Mouse (Mus musculus): ENCODE results near the gene Stum. TPM values are rescaled to one million over a fixed set of nuclear protein-coding genes. Genes with fewer than 3 reads are reported as not detected.
A peak's percentile ranks its signal among the peaks of the same experiment; 100 is the strongest.

Stum gene
- polyA plus RNA-seq, 1 experiment from 2014 or later = 1.8 TPM

- Histone ChIP-seq H3K9ac (no peak overlapping the region), H3K4me3 (no peak overlapping the region), H3K9me3 (no peaks in the 10 kb centered on the region), H3K27me3 (peaks cover 47% of the 10 kb centered on the region), H3K4me2 (replicated peaks) (no peak overlapping the region), H3K4me1 (peaks cover 23% of the 10 kb centered on the region), H3K27ac (no peak overlapping the region), H3K36me3 (no peaks in the 10 kb centered on the region)
- WGBS = 86% methylated on average over 5 of the region's 5 CpGs
- no peak for ATAC-seq (ENCODE audit: insufficient number of reproducible peaks, insufficient read depth, low FRiP score, low TSS enrichment)
Observed at GRCm38 (mm10) chr1:180485346-180485745, 2.0 kb upstream of the Stum start.

DNA sequence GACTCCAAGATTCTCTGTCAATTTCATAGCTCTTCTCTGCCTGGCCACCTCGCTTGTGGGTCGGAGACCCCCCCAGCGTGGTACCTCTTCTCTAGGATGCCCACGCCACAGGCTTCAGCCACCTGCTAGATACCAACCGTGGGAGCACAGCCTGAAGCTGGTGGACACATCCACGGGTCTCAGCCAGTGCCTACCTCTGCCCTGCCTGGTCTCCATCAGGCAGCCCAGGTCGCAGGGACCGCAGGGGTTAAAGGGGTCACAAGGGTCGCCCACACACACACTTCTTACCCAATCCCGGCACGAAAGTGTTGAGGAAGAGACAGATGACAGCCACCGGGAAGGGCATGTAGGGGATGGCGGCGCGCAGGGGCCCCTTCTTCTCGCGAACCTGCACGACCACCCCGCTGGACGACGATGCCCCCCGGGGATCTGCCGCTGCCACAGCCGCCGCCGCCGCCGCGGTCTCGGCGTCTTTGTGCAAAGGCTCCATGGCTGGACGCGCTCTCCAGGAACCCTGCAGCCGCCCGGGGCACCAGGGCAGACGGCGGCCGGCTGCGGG, 385 bp downstream of the Stum start:
- H3K4me3 ChIP-seq = peak overlapping the region; percentile 46
- H3K27ac ChIP-seq = no peak overlapping the region
- no peaks in the 10 kb centered on the region for H3K36me3 ChIP-seq
- H3K9me3 ChIP-seq = no peaks in the 10 kb centered on the region
- peak overlapping the region; percentile 31; the same call in 1 of the 2 replicates for H3K9ac ChIP-seq
- peak overlapping the region; percentile 91 for H3K4me2 ChIP-seq (replicated peaks)
- no peak for ATAC-seq (ENCODE audit: insufficient number of reproducible peaks, insufficient read depth, low FRiP score, low TSS enrichment)
- H3K4me1 ChIP-seq = peaks cover 23% of the 10 kb centered on the region
- peaks cover 50% of the 10 kb centered on the region for H3K27me3 ChIP-seq
- WGBS = 4% methylated on average over 39 of the region's 39 CpGs

GRCm38 (mm10) chr1:180481956-180482355, 1.3 kb downstream of the Stum start:
- WGBS = 8% methylated on average over 10 of the region's 10 CpGs
- no peak for ATAC-seq (ENCODE audit: insufficient number of reproducible peaks, insufficient read depth, low FRiP score, low TSS enrichment)
- peak overlapping the region; percentile 91; the same call in 1 of the 2 replicates for H3K4me2 ChIP-seq (replicated peaks)

DNA sequence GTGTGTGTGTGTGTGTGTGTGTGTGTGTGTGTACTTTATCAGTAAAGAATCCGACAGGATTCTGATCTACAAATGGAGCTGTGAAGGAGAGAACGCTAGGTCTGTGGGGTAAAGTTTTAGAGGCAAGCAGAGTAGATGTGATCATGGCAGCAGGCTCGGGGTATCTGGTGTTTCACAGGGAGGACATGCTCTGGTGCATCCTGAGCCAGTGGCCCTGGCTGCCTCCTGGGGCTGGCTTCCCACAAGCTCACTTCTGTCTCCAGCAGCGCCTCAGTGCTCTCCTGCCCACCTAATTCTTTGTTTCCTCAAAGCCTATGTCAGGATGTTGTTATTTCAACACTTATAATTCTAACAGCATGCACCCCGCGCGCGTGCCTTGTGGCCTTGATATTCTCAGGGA, 2.0 kb downstream of the Stum start:
- 38% methylated on average over 8 of the region's 8 CpGs for WGBS
- no peak overlapping the region for H3K4me3 ChIP-seq
- no peaks in the 10 kb centered on the region for H3K9me3 ChIP-seq
- peaks cover 46% of the 10 kb centered on the region for H3K27me3 ChIP-seq
- H3K4me2 ChIP-seq (replicated peaks) = no peak overlapping the region
- peaks cover 23% of the 10 kb centered on the region for H3K4me1 ChIP-seq
- no peak overlapping the region for H3K27ac ChIP-seq
- ATAC-seq (ENCODE audit: insufficient number of reproducible peaks, insufficient read depth, low FRiP score, low TSS enrichment) = no peak
- H3K9ac ChIP-seq = no peak overlapping the region
- no peaks in the 10 kb centered on the region for H3K36me3 ChIP-seq

More at GRCm38 (mm10) chr1:180481956-180482355, 1.3 kb downstream of the Stum start:
- H3K9ac ChIP-seq = no peak overlapping the region
- no peak overlapping the region for H3K4me3 ChIP-seq
- H3K4me1 ChIP-seq = peaks cover 23% of the 10 kb centered on the region
- H3K36me3 ChIP-seq = no peaks in the 10 kb centered on the region
- H3K9me3 ChIP-seq = no peaks in the 10 kb centered on the region
- no peak overlapping the region for H3K27ac ChIP-seq
- H3K27me3 ChIP-seq = peaks cover 47% of the 10 kb centered on the region

GRCm38 (mm10) chr1:180480325-180480724, 3.0 kb downstream of the Stum start:
- H3K4me1 ChIP-seq = peaks cover 23% of the 10 kb centered on the region
- no peak overlapping the region for H3K4me2 ChIP-seq (replicated peaks)
- 38% methylated on average over 6 of the region's 6 CpGs for WGBS
- no peak for ATAC-seq (ENCODE audit: insufficient number of reproducible peaks, insufficient read depth, low FRiP score, low TSS enrichment)
- no peaks in the 10 kb centered on the region for H3K9me3 ChIP-seq
- peaks cover 50% of the 10 kb centered on the region for H3K27me3 ChIP-seq
- no peak overlapping the region for H3K9ac ChIP-seq
- H3K4me3 ChIP-seq = no peak overlapping the region
- H3K36me3 ChIP-seq = no peaks in the 10 kb centered on the region
- no peak overlapping the region for H3K27ac ChIP-seq

DNA sequence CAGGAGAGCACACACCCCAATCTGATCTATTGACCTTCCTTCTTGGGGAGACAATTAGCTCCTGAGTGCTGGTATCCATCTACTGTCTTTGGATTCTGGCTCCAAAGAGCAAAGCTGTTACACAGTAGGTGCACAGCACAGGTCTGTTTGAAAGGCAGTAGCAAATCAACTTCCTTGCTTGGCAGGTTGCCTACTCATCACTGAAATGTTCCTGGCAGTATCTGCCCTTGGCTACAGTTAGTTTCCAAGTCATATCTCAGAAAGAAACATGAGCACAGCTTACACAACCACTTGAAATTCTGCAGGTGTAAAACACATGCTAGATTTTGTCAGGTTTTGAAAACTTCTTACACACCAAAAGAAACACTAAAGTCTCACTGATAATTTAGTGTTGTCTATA, 9.7 kb downstream of the Stum start:
- ATAC-seq (ENCODE audit: insufficient number of reproducible peaks, insufficient read depth, low FRiP score, low TSS enrichment) = no peak
- no peak overlapping the region for H3K9ac ChIP-seq

GRCm38 (mm10) chr1:180468004-180468403, 15.3 kb downstream of the Stum start:
- Histone ChIP-seq H3K4me2 (replicated peaks) (no peak overlapping the region), H3K36me3 (no peaks in the 10 kb centered on the region), H3K9ac (no peak overlapping the region), H3K27ac (no peak overlapping the region), H3K4me3 (no peak overlapping the region), H3K27me3 (no peaks in the 10 kb centered on the region), H3K9me3 (no peaks in the 10 kb centered on the region), H3K4me1 (no peaks in the 10 kb centered on the region)
- ATAC-seq (ENCODE audit: insufficient number of reproducible peaks, insufficient read depth, low FRiP score, low TSS enrichment) = no peak
- 90% methylated on average over 4 of the region's 4 CpGs for WGBS

More for the DNA sequence above, 9.7 kb downstream of the Stum start:
- H3K4me1 ChIP-seq = no peaks in the 10 kb centered on the region
- no peaks in the 10 kb centered on the region for H3K36me3 ChIP-seq
- 0 out of 2 replicates have a peak, but pooled peaks cover 7% of the 10 kb centered on the region for H3K27me3 ChIP-seq
- H3K4me3 ChIP-seq = no peak overlapping the region
- no peak overlapping the region for H3K4me2 ChIP-seq (replicated peaks)
- no peaks in the 10 kb centered on the region for H3K9me3 ChIP-seq
- no peak overlapping the region for H3K27ac ChIP-seq

DNA sequence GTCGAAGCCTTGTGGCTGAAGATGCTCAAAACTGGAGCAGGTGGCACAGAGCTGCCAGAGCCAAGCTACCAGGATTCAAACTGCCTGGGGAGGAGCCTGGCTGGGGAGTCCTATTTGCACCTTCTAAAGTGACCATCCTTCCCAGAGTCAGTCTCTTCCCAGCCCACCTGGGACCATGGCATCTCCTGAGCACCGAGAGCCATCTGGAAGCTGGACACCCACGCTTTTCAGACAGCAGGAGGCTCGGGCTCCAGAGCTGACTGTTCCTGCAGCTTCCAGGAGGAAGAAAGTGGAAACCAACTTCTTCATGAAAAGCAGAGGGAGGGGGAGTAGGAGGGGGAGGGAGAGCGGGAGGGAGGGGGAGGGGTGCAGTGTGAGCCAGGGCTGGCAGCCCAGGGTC, 17.7 kb downstream of the Stum start:
- no peaks in the 10 kb centered on the region for H3K9me3 ChIP-seq
- no peak overlapping the region for H3K4me3 ChIP-seq
- H3K4me2 ChIP-seq (replicated peaks) = no peak overlapping the region
- ATAC-seq (ENCODE audit: insufficient number of reproducible peaks, insufficient read depth, low FRiP score, low TSS enrichment) = no peak
- no peak overlapping the region for H3K9ac ChIP-seq
- no peaks in the 10 kb centered on the region for H3K4me1 ChIP-seq
- no peaks in the 10 kb centered on the region for H3K27me3 ChIP-seq
- WGBS = 68% methylated on average over 5 of the region's 5 CpGs
- no peaks in the 10 kb centered on the region for H3K36me3 ChIP-seq
- no peak overlapping the region for H3K27ac ChIP-seq

DNA sequence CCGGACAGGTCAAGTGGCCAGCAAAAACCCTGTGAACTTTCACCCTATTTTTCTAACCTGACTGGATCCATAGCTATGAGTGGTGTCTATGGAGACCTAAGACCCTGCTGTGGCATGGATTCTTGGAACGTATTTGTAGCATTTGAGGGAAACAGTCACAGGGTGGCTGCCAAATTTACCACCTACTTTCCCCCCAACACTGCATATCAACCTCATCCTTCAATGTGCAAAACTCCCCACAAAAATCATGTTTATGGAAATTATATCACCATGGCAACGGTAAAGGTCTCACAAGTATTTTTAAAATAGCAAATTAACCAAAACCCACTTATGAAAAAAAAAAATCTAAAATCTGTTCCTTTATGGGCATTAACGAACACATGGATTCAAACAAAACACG, 18.9 kb downstream of the Stum start:
- no peaks in the 10 kb centered on the region for H3K36me3 ChIP-seq

GRCm38 (mm10) chr1:180462983-180463475, 20.3 kb downstream of the Stum start:
- no peaks in the 10 kb centered on the region for H3K9me3 ChIP-seq
- H3K4me1 ChIP-seq = peaks cover 9% of the 10 kb centered on the region
- no peak overlapping the region for H3K9ac ChIP-seq
- H3K27me3 ChIP-seq = no peaks in the 10 kb centered on the region
- H3K4me3 ChIP-seq = no peak overlapping the region
- H3K27ac ChIP-seq = no peak overlapping the region
- ATAC-seq (ENCODE audit: insufficient number of reproducible peaks, insufficient read depth, low FRiP score, low TSS enrichment) = no peak
- no peaks in the 10 kb centered on the region for H3K36me3 ChIP-seq
- no peak overlapping the region for H3K4me2 ChIP-seq (replicated peaks)
- WGBS = 89% methylated on average over 5 of the region's 5 CpGs

More for the DNA sequence above, 18.9 kb downstream of the Stum start:
- Histone ChIP-seq H3K9me3 (no peaks in the 10 kb centered on the region), H3K4me3 (no peak overlapping the region), H3K27ac (no peak overlapping the region), H3K27me3 (no peaks in the 10 kb centered on the region), H3K9ac (no peak overlapping the region), H3K4me2 (replicated peaks) (no peak overlapping the region), H3K4me1 (no peaks in the 10 kb centered on the region)
- WGBS = 78% methylated on average over 5 of the region's 5 CpGs
- no peak for ATAC-seq (ENCODE audit: insufficient number of reproducible peaks, insufficient read depth, low FRiP score, low TSS enrichment)

DNA sequence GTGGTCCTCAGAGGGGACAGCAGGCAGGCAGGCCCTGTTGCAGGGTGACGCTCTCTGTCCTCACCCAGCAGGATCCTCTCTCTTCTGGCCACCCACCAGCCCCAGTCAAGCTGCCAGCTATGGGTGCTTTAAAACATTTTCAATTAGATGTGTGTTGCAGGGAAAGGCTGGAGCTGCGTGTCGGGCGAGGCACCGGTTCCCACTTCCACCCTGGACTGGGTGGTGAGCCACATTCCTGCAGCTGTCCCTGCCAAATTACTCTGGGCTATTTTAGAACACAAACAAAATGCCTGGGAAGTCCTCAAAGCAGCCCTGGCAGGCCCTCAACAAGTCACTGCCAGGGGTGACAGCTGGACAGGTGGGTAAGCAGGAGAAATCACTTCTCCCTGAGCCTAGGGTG, 20.9 kb downstream of the Stum start:
- ATAC-seq (ENCODE audit: insufficient number of reproducible peaks, insufficient read depth, low FRiP score, low TSS enrichment) = no peak
- H3K4me2 ChIP-seq (replicated peaks) = no peak overlapping the region
- 0 out of 2 replicates have a peak overlapping the region, but pooled peaks have one; percentile 6 for H3K27ac ChIP-seq
- H3K4me3 ChIP-seq = no peak overlapping the region
- no peaks in the 10 kb centered on the region for H3K36me3 ChIP-seq
- H3K27me3 ChIP-seq = no peaks in the 10 kb centered on the region
- H3K9me3 ChIP-seq = no peaks in the 10 kb centered on the region
- WGBS = 83% methylated on average over 5 of the region's 5 CpGs
- H3K4me1 ChIP-seq = peaks cover 15% of the 10 kb centered on the region
- H3K9ac ChIP-seq = no peak overlapping the region

DNA sequence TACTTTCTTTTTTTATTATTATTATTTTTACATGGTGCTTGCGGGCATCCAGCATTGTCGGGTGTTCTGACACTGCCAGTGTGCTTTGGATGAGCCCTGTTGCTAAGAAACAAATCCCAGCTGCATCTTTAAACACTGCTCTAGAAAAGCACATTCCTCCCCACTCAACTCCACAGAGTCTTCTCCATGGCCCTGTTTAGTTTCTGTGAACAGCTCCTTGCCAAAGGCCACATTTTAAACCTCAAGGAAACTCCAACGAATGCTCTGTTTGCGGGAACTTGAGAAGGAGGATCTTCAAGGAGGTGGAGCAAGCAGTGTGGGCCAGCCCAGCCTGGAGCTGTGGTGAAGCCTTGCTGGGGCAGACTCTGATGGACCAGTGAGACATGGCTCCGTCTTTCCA, 22.6 kb downstream of the Stum start:
- no peak overlapping the region for H3K4me3 ChIP-seq
- H3K27ac ChIP-seq = no peak overlapping the region
- no peak for ATAC-seq (ENCODE audit: insufficient number of reproducible peaks, insufficient read depth, low FRiP score, low TSS enrichment)
- WGBS = 53% methylated on average over 5 of the region's 5 CpGs
- H3K4me1 ChIP-seq = peaks cover 19% of the 10 kb centered on the region
- H3K27me3 ChIP-seq = no peaks in the 10 kb centered on the region
- H3K9ac ChIP-seq = no peak overlapping the region
- no peaks in the 10 kb centered on the region for H3K9me3 ChIP-seq
- no peak overlapping the region for H3K4me2 ChIP-seq (replicated peaks)
- H3K36me3 ChIP-seq = no peaks in the 10 kb centered on the region
